Mouse (Mus musculus): ENCODE measurements at regions not wholly inside any gene's neighbourhood (a gene's known extent, or its start where the extent isn't known, plus 50 kb on each side); places are given as distances from the start of the nearest gene placed in this dataset.

DNA sequence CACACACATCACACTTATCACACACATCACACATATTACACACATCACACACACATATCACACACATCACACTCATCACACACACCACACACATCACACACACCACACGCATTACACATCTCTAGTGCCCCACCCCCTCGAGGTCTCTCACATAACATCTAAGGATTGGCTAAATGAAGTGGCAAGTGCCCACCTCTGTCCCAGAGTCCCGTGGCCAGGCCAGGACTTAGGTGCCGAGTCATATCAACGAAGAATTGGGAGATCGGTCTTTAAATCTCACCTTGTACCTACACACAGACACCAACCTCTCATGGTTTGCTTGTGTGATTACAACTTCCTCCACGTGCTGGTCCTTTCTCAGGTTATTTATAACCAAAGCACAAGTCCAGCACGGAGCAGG, 117.7 kb upstream of the Tbca start:
- no peak for TF ChIP-seq CTCF (IDR thresholded peaks at IDR 0.05; ENCODE audit: low read depth)
- no peak for TF ChIP-seq EP300 (optimal IDR thresholded peaks at IDR 0.05)

Data from stomach, postnatal 0 days (tissue).